Mouse (Mus musculus): ENCODE data around the gene Taok3. TPM values are rescaled to one million over a fixed set of nuclear protein-coding genes. Genes with fewer than 3 reads are reported as not detected.

Taok3 gene
- polyA plus RNA-seq (2016; fragmentation: Nextera tagmentation; extraction: Ambion mirVana) = 8.0 and 8.5 TPM in 2 replicates

- Histone ChIP-seq H3K27ac (peak within 1 kb of the TSS; percentile 35; the same call in 1 of the 2 replicates), H3K27me3 (peaks cover 25% of the 10 kb centered on the region), H3K9me3 (no peaks in the 10 kb centered on the region), H3K4me2 (peak within 1 kb of the TSS; percentile 90), H3K36me3 (no peaks in the 10 kb centered on the region), H3K9ac (replicated peaks) (peak within 1 kb of the TSS; percentile 69), H3K4me1 (replicated peaks) (peaks cover 15% of the 10 kb centered on the region), H3K4me3 (replicated peaks) (peak within 1 kb of the TSS; percentile 72)
- WGBS = under 1% methylated on average over 72 of the region's 74 CpGs
- ATAC-seq (ENCODE audit: insufficient number of reproducible peaks, insufficient read depth, low FRiP score, low TSS enrichment, low read depth) = peak; percentile 90
Observed at GRCm38 (mm10) chr5:117119777-117120488, at the start of gene Taok3. TSS of gene Taok3 (plus strand) at chr5:117120129.

- no peak overlapping the region for H3K9ac ChIP-seq (replicated peaks)
- H3K27me3 ChIP-seq = peaks cover 23% of the 10 kb centered on the region
- peaks cover 17% of the 10 kb centered on the region for H3K4me1 ChIP-seq (replicated peaks)
- H3K27ac ChIP-seq = no peak overlapping the region
- 5% methylated on average over 13 of the region's 13 CpGs for WGBS
- H3K9me3 ChIP-seq = no peaks in the 10 kb centered on the region
- peaks cover 19% of the 10 kb centered on the region for H3K36me3 ChIP-seq
- ATAC-seq (ENCODE audit: insufficient number of reproducible peaks, insufficient read depth, low FRiP score, low TSS enrichment, low read depth) = no peak
- 0 out of 2 replicates have a peak overlapping the region, but pooled peaks have one; percentile 1 for H3K4me3 ChIP-seq (replicated peaks)
- peak overlapping the region; percentile 45 for H3K4me2 ChIP-seq
Observed at GRCm38 (mm10) chr5:117087718-117088117, 32.2 kb upstream of the Taok3 start.

- WGBS = 35% methylated on average over 3 of the region's 3 CpGs
Observed at GRCm38 (mm10) chr5:117089147-117089546, 30.8 kb upstream of the Taok3 start.

GRCm38 (mm10) chr5:117089786-117090185 lies 30.1 kb upstream of the Taok3 start:
- no peaks in the 10 kb centered on the region for H3K9me3 ChIP-seq
- no peak overlapping the region for H3K4me2 ChIP-seq
- H3K4me3 ChIP-seq (replicated peaks) = no peak overlapping the region
- peaks cover 40% of the 10 kb centered on the region for H3K36me3 ChIP-seq
- H3K27ac ChIP-seq = no peak overlapping the region
- peaks cover 17% of the 10 kb centered on the region for H3K4me1 ChIP-seq (replicated peaks)
- peaks cover 19% of the 10 kb centered on the region for H3K27me3 ChIP-seq
- 31% methylated on average over 4 of the region's 6 CpGs for WGBS
- 0 out of 2 replicates have a peak, but pooled peaks have one; percentile 11 for ATAC-seq (ENCODE audit: insufficient number of reproducible peaks, insufficient read depth, low FRiP score, low TSS enrichment, low read depth)
- H3K9ac ChIP-seq (replicated peaks) = no peak overlapping the region

More at GRCm38 (mm10) chr5:117089147-117089546, 30.8 kb upstream of the Taok3 start:
- ATAC-seq (ENCODE audit: insufficient number of reproducible peaks, insufficient read depth, low FRiP score, low TSS enrichment, low read depth) = no peak
- Histone ChIP-seq H3K4me2 (no peak overlapping the region), H3K9ac (replicated peaks) (no peak overlapping the region), H3K4me1 (replicated peaks) (peaks cover 17% of the 10 kb centered on the region), H3K36me3 (peaks cover 33% of the 10 kb centered on the region), H3K9me3 (no peaks in the 10 kb centered on the region), H3K27me3 (peaks cover 21% of the 10 kb centered on the region), H3K4me3 (replicated peaks) (no peak overlapping the region), H3K27ac (no peak overlapping the region)

- Histone ChIP-seq H3K4me2 (no peak overlapping the region), H3K4me3 (replicated peaks) (no peak overlapping the region), H3K27me3 (no peaks in the 10 kb centered on the region), H3K9ac (replicated peaks) (no peak overlapping the region), H3K9me3 (no peaks in the 10 kb centered on the region), H3K27ac (no peak overlapping the region), H3K4me1 (replicated peaks) (peaks cover 5% of the 10 kb centered on the region; the same call in 1 of the 2 replicates), H3K36me3 (peaks cover 82% of the 10 kb centered on the region)
- WGBS = 43% methylated on average over 7 of the region's 7 CpGs
- ATAC-seq (ENCODE audit: insufficient number of reproducible peaks, insufficient read depth, low FRiP score, low TSS enrichment, low read depth) = no peak
Observed at GRCm38 (mm10) chr5:117094431-117094830, 25.5 kb upstream of the Taok3 start.

- no peak overlapping the region for H3K9ac ChIP-seq (replicated peaks)
- WGBS = 37% methylated on average over 3 of the region's 3 CpGs
- H3K27me3 ChIP-seq = no peaks in the 10 kb centered on the region
- H3K36me3 ChIP-seq = peaks cover 95% of the 10 kb centered on the region
- no peak overlapping the region for H3K4me3 ChIP-seq (replicated peaks)
- no peak for ATAC-seq (ENCODE audit: insufficient number of reproducible peaks, insufficient read depth, low FRiP score, low TSS enrichment, low read depth)
- H3K4me1 ChIP-seq (replicated peaks) = no peaks in the 10 kb centered on the region
- no peaks in the 10 kb centered on the region for H3K9me3 ChIP-seq
- no peak overlapping the region for H3K27ac ChIP-seq
- no peak overlapping the region for H3K4me2 ChIP-seq
Observed at GRCm38 (mm10) chr5:117096716-117097115, 23.2 kb upstream of the Taok3 start.

- H3K9ac ChIP-seq (replicated peaks) = no peak overlapping the region
- no peaks in the 10 kb centered on the region for H3K9me3 ChIP-seq
- no peak overlapping the region for H3K27ac ChIP-seq
- no peak overlapping the region for H3K4me2 ChIP-seq
- no peak for ATAC-seq (ENCODE audit: insufficient number of reproducible peaks, insufficient read depth, low FRiP score, low TSS enrichment, low read depth)
- WGBS = 88% methylated on average over 5 of the region's 5 CpGs
- no peaks in the 10 kb centered on the region for H3K4me1 ChIP-seq (replicated peaks)
- H3K36me3 ChIP-seq = peaks cover 95% of the 10 kb centered on the region
- H3K4me3 ChIP-seq (replicated peaks) = no peak overlapping the region
- no peaks in the 10 kb centered on the region for H3K27me3 ChIP-seq
Observed at GRCm38 (mm10) chr5:117099008-117099407, 20.9 kb upstream of the Taok3 start.

- H3K27me3 ChIP-seq = no peaks in the 10 kb centered on the region
- H3K4me1 ChIP-seq (replicated peaks) = no peaks in the 10 kb centered on the region
- peaks cover 95% of the 10 kb centered on the region for H3K36me3 ChIP-seq
- ATAC-seq (ENCODE audit: insufficient number of reproducible peaks, insufficient read depth, low FRiP score, low TSS enrichment, low read depth) = no peak
- no peak overlapping the region for H3K27ac ChIP-seq
- no peak overlapping the region for H3K4me3 ChIP-seq (replicated peaks)
- H3K9ac ChIP-seq (replicated peaks) = no peak overlapping the region
- H3K9me3 ChIP-seq = no peaks in the 10 kb centered on the region
- 86% methylated on average over 11 of the region's 11 CpGs for WGBS
- H3K4me2 ChIP-seq = no peak overlapping the region
Observed at GRCm38 (mm10) chr5:117099742-117100141, 20.2 kb upstream of the Taok3 start.

GRCm38 (mm10) chr5:117103194-117103929 lies 16.6 kb upstream of the Taok3 start:
- Histone ChIP-seq H3K4me2 (no peak overlapping the region), H3K4me3 (replicated peaks) (no peak overlapping the region), H3K9ac (replicated peaks) (no peak overlapping the region), H3K27me3 (no peaks in the 10 kb centered on the region), H3K4me1 (replicated peaks) (no peaks in the 10 kb centered on the region), H3K9me3 (no peaks in the 10 kb centered on the region), H3K27ac (no peak overlapping the region), H3K36me3 (peaks cover 100% of the 10 kb centered on the region)
- ATAC-seq (ENCODE audit: insufficient number of reproducible peaks, insufficient read depth, low FRiP score, low TSS enrichment, low read depth) = no peak
- WGBS = 90% methylated on average over 20 of the region's 20 CpGs

GRCm38 (mm10) chr5:117104329-117104728 lies 15.6 kb upstream of the Taok3 start:
- H3K27ac ChIP-seq = no peak overlapping the region
- H3K4me1 ChIP-seq (replicated peaks) = no peaks in the 10 kb centered on the region
- H3K9ac ChIP-seq (replicated peaks) = no peak overlapping the region
- no peaks in the 10 kb centered on the region for H3K27me3 ChIP-seq
- H3K36me3 ChIP-seq = peaks cover 100% of the 10 kb centered on the region
- H3K9me3 ChIP-seq = no peaks in the 10 kb centered on the region
- 93% methylated on average over 12 of the region's 12 CpGs for WGBS
- no peak overlapping the region for H3K4me2 ChIP-seq
- no peak for ATAC-seq (ENCODE audit: insufficient number of reproducible peaks, insufficient read depth, low FRiP score, low TSS enrichment, low read depth)
- H3K4me3 ChIP-seq (replicated peaks) = no peak overlapping the region

GRCm38 (mm10) chr5:117105761-117106160 lies 14.2 kb upstream of the Taok3 start:
- H3K4me3 ChIP-seq (replicated peaks) = no peak overlapping the region
- no peaks in the 10 kb centered on the region for H3K4me1 ChIP-seq (replicated peaks)
- no peak for ATAC-seq (ENCODE audit: insufficient number of reproducible peaks, insufficient read depth, low FRiP score, low TSS enrichment, low read depth)
- H3K36me3 ChIP-seq = peaks cover 99% of the 10 kb centered on the region
- no peaks in the 10 kb centered on the region for H3K27me3 ChIP-seq
- no peak overlapping the region for H3K27ac ChIP-seq
- no peak overlapping the region for H3K9ac ChIP-seq (replicated peaks)
- H3K4me2 ChIP-seq = no peak overlapping the region
- no peaks in the 10 kb centered on the region for H3K9me3 ChIP-seq
- 87% methylated on average over 9 of the region's 9 CpGs for WGBS
